Mouse (Mus musculus): ENCODE measurements around the gene Dhx15. TPM values are rescaled to one million over a fixed set of nuclear protein-coding genes. Genes with fewer than 3 reads are reported as not detected.

The Dhx15 gene
- polyA plus RNA-seq, 1 experiment from 2014 or later: 169 TPM

DNA sequence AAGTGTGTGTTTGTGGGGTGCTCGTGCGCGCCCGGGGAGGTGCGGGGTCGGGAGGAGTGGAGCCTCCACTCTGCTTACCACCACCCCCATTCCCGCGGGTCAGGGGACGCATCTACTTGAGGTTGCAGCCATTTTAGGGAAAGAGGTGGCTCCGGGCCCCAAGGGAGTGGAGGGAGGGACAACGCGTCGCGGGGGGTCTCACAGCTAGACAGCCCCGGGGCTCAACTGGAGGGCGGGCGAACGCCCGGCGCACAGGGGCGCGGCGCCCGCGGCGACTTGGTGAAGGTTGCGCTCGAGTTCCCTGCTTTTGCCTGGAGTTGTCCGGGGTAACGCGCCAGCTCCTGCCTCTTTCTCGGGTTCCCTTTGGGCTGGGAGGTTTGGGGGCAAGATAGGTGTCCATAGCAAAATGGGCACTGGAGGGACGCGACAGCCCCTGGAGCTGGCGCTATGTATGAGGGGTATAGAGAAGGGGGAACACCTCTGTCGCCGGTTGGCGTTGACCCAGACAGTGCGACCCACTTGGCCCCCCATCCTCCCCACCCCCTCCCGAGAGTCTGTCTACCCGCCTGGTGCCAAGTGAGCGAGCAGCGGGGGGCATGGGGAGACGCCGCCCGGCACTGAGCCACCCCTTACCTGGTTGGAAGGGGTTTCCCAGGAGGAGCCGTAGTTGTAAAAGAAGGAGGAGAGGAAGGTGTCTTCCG, 75.4 kb downstream of the Dhx15 start:
- Histone ChIP-seq H3K27ac (ENCODE audit: low read length) (no peak overlapping the region), H3K27me3 (replicated peaks; ENCODE audit: control insufficient read depth, insufficient read depth, low read length) (peaks cover 4% of the 10 kb centered on the region; the same call in 1 of the 2 replicates), H3K4me1 (replicated peaks; ENCODE audit: control insufficient read depth, insufficient read depth, low read length) (peaks cover 37% of the 10 kb centered on the region), H3K9ac (replicated peaks; ENCODE audit: low read depth, low read length) (peak overlapping the region; percentile 70), H3K9me3 (ENCODE audit: control insufficient read depth, low read length) (no peaks in the 10 kb centered on the region), H3K36me3 (ENCODE audit: control insufficient read depth, insufficient read depth) (no peaks in the 10 kb centered on the region), H3K4me3 (replicated peaks; ENCODE audit: low read length) (peak overlapping the region; percentile 64), H3K4me2 (ENCODE audit: low read length) (peak overlapping the region; percentile 100)
- under 1% methylated on average over 47 of the region's 48 CpGs for WGBS
- ATAC-seq: peak; percentile 2; the same call in 1 of the 2 replicates

DNA sequence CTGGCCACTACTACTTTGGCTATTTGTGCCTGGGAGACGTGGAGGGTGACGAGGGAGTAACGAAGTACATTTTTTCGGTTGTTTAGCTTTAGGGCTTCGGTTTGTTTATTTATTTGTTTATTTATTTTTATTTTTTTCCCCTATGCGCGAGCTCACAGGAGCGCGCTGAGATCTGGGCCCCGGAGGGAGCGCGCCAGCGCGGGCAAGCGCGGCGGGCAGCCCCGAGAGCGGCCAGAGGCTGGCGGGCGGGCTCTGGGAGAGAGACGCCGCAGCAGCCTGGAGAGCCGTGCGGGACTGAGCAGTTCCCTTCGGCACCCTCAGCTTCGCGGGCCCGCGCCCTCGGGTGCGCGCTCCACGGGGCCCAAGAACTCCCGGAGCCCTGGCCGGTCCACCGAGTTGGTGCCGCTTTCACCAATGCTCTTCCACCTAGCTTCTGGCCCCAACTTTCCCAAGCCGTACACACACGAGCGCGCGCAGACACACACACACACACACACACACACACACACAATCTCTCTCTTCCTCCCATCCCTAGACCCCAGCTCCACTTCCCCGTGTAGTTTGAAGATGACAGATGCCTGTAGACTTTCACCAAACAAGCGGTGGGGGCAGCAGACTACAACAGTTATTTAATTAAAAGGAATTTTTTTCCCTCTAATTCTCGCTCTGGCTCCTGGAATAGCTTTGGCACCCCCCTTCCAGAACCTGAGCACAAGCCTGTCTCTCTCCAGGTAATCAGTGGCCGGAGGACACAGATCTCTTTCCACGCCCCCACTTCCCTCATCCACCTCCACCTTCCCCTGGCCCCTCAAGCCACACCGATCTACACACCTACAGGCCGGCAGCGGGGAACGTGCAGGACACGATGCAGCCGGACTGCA, 76.2 kb downstream of the Dhx15 start:
- WGBS: under 1% methylated on average over 54 of the region's 54 CpGs
- H3K4me1 ChIP-seq (replicated peaks; ENCODE audit: control insufficient read depth, insufficient read depth, low read length): peaks cover 37% of the 10 kb centered on the region
- no peak overlapping the region for H3K27ac ChIP-seq (ENCODE audit: low read length)
- H3K27me3 ChIP-seq (replicated peaks; ENCODE audit: control insufficient read depth, insufficient read depth, low read length): peaks cover 4% of the 10 kb centered on the region; the same call in 1 of the 2 replicates
- H3K4me2 ChIP-seq (ENCODE audit: low read length): peak overlapping the region; percentile 100
- no peaks in the 10 kb centered on the region for H3K9me3 ChIP-seq (ENCODE audit: control insufficient read depth, low read length)
- peak overlapping the region; percentile 70 for H3K9ac ChIP-seq (replicated peaks; ENCODE audit: low read depth, low read length)
- peak; percentile 14; the same call in 1 of the 2 replicates for ATAC-seq
- H3K36me3 ChIP-seq (ENCODE audit: control insufficient read depth, insufficient read depth): no peaks in the 10 kb centered on the region
- H3K4me3 ChIP-seq (replicated peaks; ENCODE audit: low read length): peak overlapping the region; percentile 64

DNA sequence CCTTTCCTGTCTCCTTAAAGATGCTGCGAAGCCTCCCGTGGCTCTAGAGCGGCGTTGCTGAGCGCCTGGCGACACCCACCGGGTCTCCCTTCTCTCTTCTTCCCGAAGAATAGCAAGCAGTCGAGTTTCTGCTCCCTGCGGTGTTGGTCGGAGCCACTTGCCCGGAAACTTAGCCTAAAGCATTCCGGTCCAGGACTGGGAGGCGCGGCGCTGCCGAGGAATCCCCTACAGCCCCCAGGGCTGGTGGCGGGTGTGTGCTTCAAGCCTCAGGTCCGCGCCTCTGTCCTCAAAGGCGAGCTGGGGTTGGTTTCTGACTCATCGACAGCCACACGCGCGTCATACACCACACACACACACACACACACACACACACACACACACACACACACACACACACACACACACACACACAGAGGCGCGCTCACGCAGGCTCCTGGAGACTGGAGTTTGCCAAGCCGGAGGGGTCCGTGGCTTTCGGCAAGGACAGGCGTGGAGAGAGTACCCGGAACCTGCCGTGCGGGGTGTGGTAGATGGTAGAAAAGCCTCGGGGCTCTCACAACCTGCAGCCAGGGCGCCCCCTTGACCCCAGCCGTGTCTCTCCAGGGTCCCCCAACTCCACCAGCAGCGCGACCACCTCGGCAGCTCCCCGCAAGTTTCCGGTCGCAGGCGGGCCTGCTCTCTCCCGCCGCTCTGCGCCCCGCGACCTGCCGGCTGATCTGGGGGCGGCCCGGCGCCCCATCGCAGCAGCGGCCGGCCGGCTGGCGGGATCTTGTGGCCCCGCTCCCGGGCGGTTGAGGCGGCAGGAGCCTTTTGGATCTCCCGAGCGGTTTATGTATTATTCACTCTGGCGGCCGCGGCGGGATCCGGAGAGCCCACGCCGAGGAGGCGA, 77.1 kb downstream of the Dhx15 start:
- no peaks in the 10 kb centered on the region for H3K36me3 ChIP-seq (ENCODE audit: control insufficient read depth, insufficient read depth)
- no peak for ATAC-seq
- peaks cover 4% of the 10 kb centered on the region; the same call in 1 of the 2 replicates for H3K27me3 ChIP-seq (replicated peaks; ENCODE audit: control insufficient read depth, insufficient read depth, low read length)
- WGBS: under 1% methylated on average over 67 of the region's 73 CpGs
- H3K9ac ChIP-seq (replicated peaks; ENCODE audit: low read depth, low read length): peak overlapping the region; percentile 56
- H3K27ac ChIP-seq (ENCODE audit: low read length): no peak overlapping the region
- peak overlapping the region; percentile 100 for H3K4me2 ChIP-seq (ENCODE audit: low read length)
- peaks cover 37% of the 10 kb centered on the region for H3K4me1 ChIP-seq (replicated peaks; ENCODE audit: control insufficient read depth, insufficient read depth, low read length)
- no peaks in the 10 kb centered on the region for H3K9me3 ChIP-seq (ENCODE audit: control insufficient read depth, low read length)
- peak overlapping the region; percentile 64 for H3K4me3 ChIP-seq (replicated peaks; ENCODE audit: low read length)

DNA sequence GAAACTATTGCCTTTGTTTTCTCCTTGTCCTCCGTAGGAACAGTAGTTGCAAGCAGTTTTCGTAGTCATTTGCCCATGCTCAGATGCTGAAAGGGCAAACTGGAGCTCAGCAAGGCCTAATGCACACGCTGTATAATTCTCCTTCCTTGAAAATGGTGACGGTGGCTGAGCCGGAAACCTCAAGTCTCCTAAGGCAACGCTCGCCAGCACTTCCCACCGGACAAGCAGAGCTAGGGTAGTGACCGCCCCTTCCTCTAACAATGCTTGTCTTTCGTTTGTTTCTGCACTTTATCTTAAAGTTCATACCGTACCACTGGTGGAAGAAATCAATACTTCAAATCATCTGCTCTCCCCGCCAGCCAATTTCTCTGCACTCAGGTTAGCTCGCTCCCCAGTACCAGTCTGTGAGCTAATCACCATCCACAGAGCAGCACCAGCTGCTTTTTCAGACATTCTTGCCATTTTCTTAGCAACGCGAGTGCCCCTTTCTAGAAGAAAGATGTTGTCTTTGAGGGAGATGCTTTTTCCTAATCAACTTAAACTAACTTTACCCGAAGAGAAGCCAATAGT, 78.0 kb downstream of the Dhx15 start:
- Histone ChIP-seq H3K4me3 (replicated peaks; ENCODE audit: low read length) (peak overlapping the region; percentile 64), H3K27me3 (replicated peaks; ENCODE audit: control insufficient read depth, insufficient read depth, low read length) (0 out of 2 replicates have a peak, but pooled peaks cover 4% of the 10 kb centered on the region), H3K27ac (ENCODE audit: low read length) (no peak overlapping the region), H3K9me3 (ENCODE audit: control insufficient read depth, low read length) (no peaks in the 10 kb centered on the region), H3K4me1 (replicated peaks; ENCODE audit: control insufficient read depth, insufficient read depth, low read length) (peaks cover 37% of the 10 kb centered on the region), H3K9ac (replicated peaks; ENCODE audit: low read depth, low read length) (no peak overlapping the region), H3K4me2 (ENCODE audit: low read length) (peak overlapping the region; percentile 100), H3K36me3 (ENCODE audit: control insufficient read depth, insufficient read depth) (no peaks in the 10 kb centered on the region)
- WGBS: 6% methylated on average over 16 of the region's 16 CpGs
- ATAC-seq: no peak

DNA sequence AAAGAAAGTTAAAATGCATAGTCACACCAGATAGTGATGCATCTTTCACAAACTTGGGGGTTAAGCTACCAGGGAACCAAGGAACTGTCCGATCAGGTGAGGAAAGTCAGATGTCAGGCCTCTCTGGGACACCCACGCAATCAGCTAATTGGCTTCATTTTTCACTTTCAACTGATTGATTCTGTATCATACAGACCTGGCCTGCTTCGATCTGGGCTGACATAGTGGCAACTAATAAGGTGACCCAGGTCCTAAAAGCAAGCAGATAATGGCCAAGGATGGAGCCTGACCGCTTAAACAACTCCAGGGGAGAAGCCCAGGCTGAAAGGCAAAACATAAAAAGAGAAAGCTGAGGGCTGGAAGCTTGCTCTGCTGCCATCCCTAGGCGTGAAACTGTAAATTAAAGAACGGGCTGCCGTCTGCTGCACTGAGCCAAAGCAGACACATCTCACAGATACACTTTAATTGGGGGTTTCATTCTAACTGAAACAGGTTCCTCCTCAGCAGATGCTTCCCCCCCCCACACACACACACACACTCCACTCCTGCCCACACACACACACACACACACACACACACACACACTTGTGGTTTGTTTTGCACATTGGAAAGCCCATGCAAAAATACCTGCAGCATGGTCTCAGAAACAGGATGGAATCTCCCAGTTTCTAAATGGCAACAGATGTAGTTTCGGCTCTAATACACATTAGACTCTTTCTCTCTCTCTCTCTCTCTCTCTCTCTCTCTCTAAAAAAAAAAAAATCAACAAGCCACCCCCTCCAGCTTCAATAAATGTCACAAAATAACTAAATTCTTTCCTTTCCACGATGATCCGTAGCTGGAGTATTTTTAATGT, 79.3 kb downstream of the Dhx15 start:
- no peaks in the 10 kb centered on the region for H3K9me3 ChIP-seq (ENCODE audit: control insufficient read depth, low read length)
- no peak for ATAC-seq
- H3K36me3 ChIP-seq (ENCODE audit: control insufficient read depth, insufficient read depth): no peaks in the 10 kb centered on the region
- 0 out of 2 replicates have a peak, but pooled peaks cover 4% of the 10 kb centered on the region for H3K27me3 ChIP-seq (replicated peaks; ENCODE audit: control insufficient read depth, insufficient read depth, low read length)
- no peak overlapping the region for H3K4me3 ChIP-seq (replicated peaks; ENCODE audit: low read length)
- H3K9ac ChIP-seq (replicated peaks; ENCODE audit: low read depth, low read length): no peak overlapping the region
- H3K27ac ChIP-seq (ENCODE audit: low read length): no peak overlapping the region
- no peak overlapping the region for H3K4me2 ChIP-seq (ENCODE audit: low read length)
- 46% methylated on average over 10 of the region's 10 CpGs for WGBS
- peaks cover 34% of the 10 kb centered on the region for H3K4me1 ChIP-seq (replicated peaks; ENCODE audit: control insufficient read depth, insufficient read depth, low read length)

Small RNA genes lying within 50 kb of the gene (microRNA-seq; reads per million reads assigned to microRNA genes)
- not detected for gene Mir6417

Other genes starting within 250 kb of the Dhx15 start
- 1.4 and 1.8 TPM in 2 replicates for gene Sod3, start 173.3 kb upstream of the Dhx15 start, polyA plus RNA-seq (2015; fragmentation: Nextera tagmentation; extraction: Ambion mirVana)